Mouse (Mus musculus) midbrain, postnatal 0 days (tissue): ENCODE data around the gene Slc25a10. TPM values are rescaled to one million over a fixed set of nuclear protein-coding genes. Genes with fewer than 3 reads are reported as not detected.

Source experiments
- ATAC-seq: fragments of 200-750 bp; cut with Nextera tagmentation; 2 replicates; pipeline ENCODE4 v1.8.0; 2017; ENCODE audit warnings: moderate number of reproducible peaks, mild to moderate bottlenecking, moderate TSS enrichment, moderate library complexity; ENCODE audit not compliant: low FRiP score
- DNase-seq: peaks from one replicate; pipeline ENCODE4 v3.0.0-alpha.2; 2015; ENCODE audit warnings: low spot score
- H3K27ac ChIP-seq: fragments of 300-500 bp; sonication (generic); 2 replicates; pipeline ENCODE4 v1.5.1; 2014; ENCODE audit warnings: low read depth, mild to moderate bottlenecking, low read length, mixed read lengths
- H3K27me3 ChIP-seq: fragments of 300-500 bp; sonication (generic); 2 replicates; pipeline ENCODE4 v1.6.1; 2014; ENCODE audit warnings: low read length, control low read depth, mixed read lengths; ENCODE audit not compliant: insufficient read depth
- H3K36me3 ChIP-seq: fragments of 300-500 bp; sonication (generic); 2 replicates; pipeline ENCODE4 v1.6.1; 2014; ENCODE audit warnings: low read length, control low read depth, mixed read lengths; ENCODE audit not compliant: insufficient read depth
- H3K4me1 ChIP-seq: fragments of 300-500 bp; sonication (generic); 2 replicates; pipeline ENCODE4 v1.6.1; 2014; ENCODE audit warnings: mild to moderate bottlenecking, control low read depth, antibody characterized with exemption, low read length, mixed read lengths; ENCODE audit not compliant: insufficient read depth
- H3K4me2 ChIP-seq: fragments of 300-500 bp; sonication (generic); 2 replicates; pipeline ENCODE4 v1.6.1; 2014; ENCODE audit warnings: low read depth, mild to moderate bottlenecking, low read length, mixed read lengths; ENCODE audit not compliant: poor library complexity, severe bottlenecking
- H3K4me3 ChIP-seq: fragments of 300-500 bp; sonication (generic); 2 replicates; pipeline ENCODE4 v1.5.1; 2014; ENCODE audit warnings: low read depth, mild to moderate bottlenecking, low read length, moderate library complexity
- H3K9ac ChIP-seq: fragments of 300-500 bp; sonication (generic); replicated peaks from 2 replicates; pipeline ENCODE4 v1.6.1; 2014; ENCODE audit warnings: mild to moderate bottlenecking, low read length, moderate library complexity, mixed read lengths; ENCODE audit not compliant: poor library complexity, severe bottlenecking
- H3K9me3 ChIP-seq: fragments of 300-500 bp; sonication (generic); 2 replicates; pipeline ENCODE4 v1.6.1; 2016; ENCODE audit warnings: low read length, control low read depth
- CTCF ChIP-seq: IDR thresholded peaks from 2 replicates; pipeline ENCODE4 v1.5.1; 2016; ENCODE audit warnings: antibody characterized with exemption, mild to moderate bottlenecking
- WGBS: fragments of 180-500 bp; shearing (Covaris S2); extraction: QIAGEN DNeasy Blood & Tissue Kit; methylation state at CpG from one replicate; pipeline ENCODE4 v1.1.7; 2014; 5-methylcytosine and 5-hydroxymethylcytosine counted together
- polyA plus RNA-seq: library from polyadenylated mRNA; unstranded; fragments of >200 nt; fragmentation: Nextera tagmentation; extraction: Ambion mirVana; gene quantifications from 2 replicates; pipeline ENCODE4 v1.2.1, GENCODE M21; 2015
- total RNA-seq: library from RNA; depleted of rRNA; stranded (reverse); fragments of >200 nt; gene quantifications from 2 replicates; pipeline ENCODE4 v1.2.3, GENCODE M21; 2014

Gene Slc25a10
- total and polyA plus RNA-seq, 2 experiments from 2014 or later = 19.8 to 28.4 TPM

DNA sequence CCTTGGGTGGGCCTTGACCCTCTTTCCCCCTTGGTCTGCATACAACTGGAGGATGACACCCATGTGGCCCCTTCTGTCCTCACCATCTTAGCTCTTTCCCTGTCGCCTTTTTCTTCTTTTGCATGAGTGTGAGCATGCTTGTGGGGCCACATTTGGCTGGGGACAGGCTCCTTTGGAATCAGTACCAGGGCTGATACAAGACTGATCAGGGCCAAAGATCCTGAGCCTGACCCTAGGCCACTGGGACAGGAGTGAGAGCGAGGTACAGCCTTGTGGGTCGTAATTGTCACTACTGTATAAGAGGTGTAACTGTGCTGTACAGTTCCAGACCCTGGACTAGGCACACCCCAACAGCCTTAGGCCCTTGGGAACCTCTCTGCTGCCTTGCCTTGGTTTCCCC, 2.3 kb downstream of the Slc25a10 start:
- DNase-seq (no peak), ATAC-seq (no peak)
- no peaks in the 10 kb centered on the region for H3K9me3 ChIP-seq
- H3K9ac ChIP-seq = 0 out of 2 replicates have a peak overlapping the region, but pooled peaks have one; percentile 24
- peaks cover 18% of the 10 kb centered on the region for H3K4me1 ChIP-seq
- H3K27me3 ChIP-seq = no peaks in the 10 kb centered on the region
- no peak overlapping the region for H3K4me2 ChIP-seq
- no peak overlapping the region for H3K4me3 ChIP-seq
- WGBS = 93% methylated on average over 3 of the region's 3 CpGs
- H3K27ac ChIP-seq = no peak overlapping the region
- peaks cover 38% of the 10 kb centered on the region for H3K36me3 ChIP-seq
- no peak for TF ChIP-seq CTCF

DNA sequence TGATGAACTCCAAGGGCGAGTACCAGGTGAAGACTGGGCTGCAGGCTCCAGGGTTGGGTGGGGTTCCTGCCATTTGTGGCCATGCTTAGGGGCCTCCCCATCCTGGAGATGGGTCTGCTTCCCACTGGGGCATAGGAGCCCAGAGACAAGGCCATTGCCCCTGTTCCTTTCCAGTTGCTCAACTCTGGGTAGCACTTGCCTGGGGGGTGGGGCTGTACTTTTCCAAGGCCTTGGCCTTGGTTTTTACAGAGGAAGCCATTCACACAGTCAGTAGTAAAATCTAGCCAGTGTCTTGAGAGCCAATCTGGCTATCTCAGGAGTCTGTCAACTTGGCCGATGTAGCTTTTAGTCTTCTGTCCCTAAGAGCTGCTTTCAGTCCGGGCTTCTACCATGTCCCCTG, 5.8 kb downstream of the Slc25a10 start:
- WGBS = 93% methylated on average over 3 of the region's 3 CpGs

DNA sequence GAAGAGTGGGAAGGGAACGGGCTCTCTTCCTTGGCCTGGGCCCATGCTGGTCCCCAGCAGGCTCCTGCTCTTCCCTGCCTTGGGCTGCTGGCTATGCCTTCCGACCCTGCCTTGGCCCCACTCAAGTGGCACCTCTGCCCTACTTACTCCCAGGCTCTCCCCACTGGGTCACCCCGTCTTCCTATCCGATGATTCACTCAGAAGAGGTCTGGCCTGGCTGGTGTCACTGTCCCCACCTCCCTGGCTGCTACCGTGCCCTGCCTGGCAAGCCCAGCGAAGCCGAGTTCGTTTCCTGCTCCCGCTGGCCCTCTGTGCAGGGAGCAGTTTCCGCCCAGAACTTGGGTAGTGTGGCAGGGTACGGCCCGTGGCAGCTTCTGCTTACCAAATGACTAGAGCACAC, 6.6 kb downstream of the Slc25a10 start:
- TF ChIP-seq CTCF = no peak
- Histone ChIP-seq H3K4me3 (no peak overlapping the region), H3K9ac (no peak overlapping the region), H3K36me3 (peaks cover 39% of the 10 kb centered on the region), H3K4me2 (no peak overlapping the region), H3K27me3 (no peaks in the 10 kb centered on the region), H3K9me3 (no peaks in the 10 kb centered on the region), H3K27ac (no peak overlapping the region), H3K4me1 (peaks cover 3% of the 10 kb centered on the region)
- 97% methylated on average over 12 of the region's 12 CpGs for WGBS
- ATAC-seq (no peak), DNase-seq (no peak)

More for the DNA sequence above, 5.8 kb downstream of the Slc25a10 start:
- no peaks in the 10 kb centered on the region for H3K27me3 ChIP-seq
- DNase-seq (no peak), ATAC-seq (no peak)
- H3K27ac ChIP-seq = no peak overlapping the region
- no peak overlapping the region for H3K9ac ChIP-seq
- H3K9me3 ChIP-seq = no peaks in the 10 kb centered on the region
- H3K4me3 ChIP-seq = no peak overlapping the region
- no peak overlapping the region for H3K4me2 ChIP-seq
- peaks cover 39% of the 10 kb centered on the region for H3K36me3 ChIP-seq
- peaks cover 8% of the 10 kb centered on the region for H3K4me1 ChIP-seq
- no peak for TF ChIP-seq CTCF

DNA sequence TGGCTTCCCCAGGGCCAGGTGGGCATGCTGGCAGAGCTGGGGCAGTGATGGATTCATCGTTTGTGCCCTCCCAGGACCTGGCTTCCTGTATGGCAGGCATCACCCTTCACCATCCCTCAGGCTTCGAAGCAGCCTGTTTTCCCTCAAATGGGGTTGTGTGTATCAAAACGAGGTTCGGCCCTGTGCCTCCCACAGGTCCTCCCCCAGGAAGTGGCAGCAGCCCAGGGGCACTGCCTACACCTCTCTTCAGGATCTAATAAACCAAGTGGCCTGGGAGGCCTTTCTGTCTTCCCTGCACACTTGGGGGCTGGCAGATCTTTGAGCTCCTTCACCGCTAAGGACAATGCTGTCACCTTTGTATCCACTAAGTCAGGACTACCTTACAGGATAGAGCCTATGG, 7.3 kb downstream of the Slc25a10 start:
- no peak overlapping the region for H3K9ac ChIP-seq
- no peak overlapping the region for H3K27ac ChIP-seq
- no peak overlapping the region for H3K4me2 ChIP-seq
- TF ChIP-seq CTCF = no peak
- no peak for ATAC-seq
- peaks cover 39% of the 10 kb centered on the region for H3K36me3 ChIP-seq
- no peak for DNase-seq
- 91% methylated on average over 5 of the region's 5 CpGs for WGBS
- no peaks in the 10 kb centered on the region for H3K4me1 ChIP-seq
- no peaks in the 10 kb centered on the region for H3K9me3 ChIP-seq
- H3K4me3 ChIP-seq = no peak overlapping the region
- H3K27me3 ChIP-seq = no peaks in the 10 kb centered on the region

DNA sequence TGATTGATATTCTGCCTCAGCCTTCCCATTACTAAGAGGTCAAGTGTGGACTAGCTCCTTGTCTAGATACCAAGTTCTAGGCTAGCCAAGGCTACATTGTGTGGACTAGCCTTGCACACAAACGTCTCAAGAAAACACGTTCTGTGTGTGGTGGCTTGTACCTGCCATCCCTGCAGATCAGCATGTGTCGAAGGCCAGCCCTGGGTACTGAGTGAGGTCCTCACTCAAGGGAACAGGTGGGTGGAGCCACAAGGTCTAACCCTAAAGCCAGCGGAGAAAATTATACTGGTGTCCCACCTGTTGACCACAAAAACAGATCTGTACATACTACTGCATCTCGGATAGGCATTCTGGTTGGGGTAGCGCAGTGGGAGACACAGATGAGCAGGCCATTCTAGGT, 8.3 kb downstream of the Slc25a10 start:
- WGBS = 90% methylated on average over 6 of the region's 6 CpGs
- Histone ChIP-seq H3K9me3 (no peaks in the 10 kb centered on the region), H3K9ac (no peak overlapping the region), H3K27me3 (no peaks in the 10 kb centered on the region), H3K27ac (no peak overlapping the region), H3K36me3 (peaks cover 39% of the 10 kb centered on the region), H3K4me3 (no peak overlapping the region), H3K4me1 (no peaks in the 10 kb centered on the region), H3K4me2 (no peak overlapping the region)
- TF ChIP-seq CTCF = no peak
- no peak for DNase-seq
- ATAC-seq = no peak

DNA sequence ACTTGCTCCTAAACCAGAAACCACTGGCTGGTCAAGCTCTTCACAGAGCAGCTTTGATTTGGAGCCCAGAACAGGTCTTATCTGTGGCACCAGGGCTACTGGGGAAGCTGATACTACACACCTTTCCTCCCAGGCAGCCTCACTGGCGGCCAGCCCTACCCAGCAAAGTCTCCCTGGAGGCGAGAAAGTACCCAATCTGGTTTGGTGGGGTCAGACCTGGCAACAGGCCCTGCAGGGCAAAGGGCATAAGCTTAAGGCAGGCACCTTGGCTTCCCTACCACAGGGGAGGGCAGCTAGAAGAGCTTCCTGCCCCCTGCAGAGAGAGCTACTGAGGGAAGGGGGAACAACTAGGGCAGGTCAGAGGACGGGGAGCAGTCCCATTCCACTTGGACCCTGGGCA, 8.7 kb downstream of the Slc25a10 start:
- WGBS = 21% methylated on average over 3 of the region's 3 CpGs
- no peak for TF ChIP-seq CTCF
- Histone ChIP-seq H3K4me1 (no peaks in the 10 kb centered on the region), H3K27me3 (no peaks in the 10 kb centered on the region), H3K9me3 (no peaks in the 10 kb centered on the region), H3K9ac (no peak overlapping the region), H3K27ac (no peak overlapping the region), H3K4me3 (no peak overlapping the region), H3K4me2 (no peak overlapping the region), H3K36me3 (peaks cover 36% of the 10 kb centered on the region)
- DNase-seq = no peak
- ATAC-seq = no peak

DNA sequence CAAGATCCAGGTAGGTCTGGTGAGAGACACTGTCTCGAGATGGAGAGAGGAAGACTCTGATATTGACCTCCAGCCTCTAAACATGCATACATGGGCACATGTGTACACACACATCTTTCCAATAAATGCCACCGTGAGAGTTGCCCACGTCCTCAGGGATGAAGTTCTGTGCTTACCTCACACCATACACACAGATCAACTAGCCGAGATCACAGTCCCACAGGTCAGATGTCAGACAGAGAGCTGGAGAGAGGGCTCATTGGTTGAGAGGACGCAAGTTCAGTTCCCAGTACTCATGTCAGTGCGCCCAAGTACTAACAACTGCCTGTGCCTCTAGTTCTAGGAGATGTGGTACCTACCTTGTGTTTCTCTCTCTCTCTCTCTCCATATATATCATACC, 9.4 kb downstream of the Slc25a10 start:
- no peak for DNase-seq
- no peak overlapping the region for H3K27ac ChIP-seq
- TF ChIP-seq CTCF = no peak
- H3K9me3 ChIP-seq = no peaks in the 10 kb centered on the region
- ATAC-seq = no peak
- H3K4me3 ChIP-seq = no peak overlapping the region
- no peaks in the 10 kb centered on the region for H3K27me3 ChIP-seq
- WGBS = 72% methylated on average over 6 of the region's 6 CpGs
- H3K4me1 ChIP-seq = no peaks in the 10 kb centered on the region
- H3K4me2 ChIP-seq = no peak overlapping the region
- peaks cover 30% of the 10 kb centered on the region for H3K36me3 ChIP-seq
- no peak overlapping the region for H3K9ac ChIP-seq
